Mouse (Mus musculus) midbrain, embryonic 12.5 days (tissue): ENCODE data around the gene Csf3. TPM values are rescaled to one million over a fixed set of nuclear protein-coding genes. Genes with fewer than 3 reads are reported as not detected.
"Not testable (repeated sequence)": the region's sequence is repeated elsewhere in the genome, so short reads cannot be mapped to it uniquely, and the experiment has no call there.

Experiments used
- ATAC-seq: fragments of 200-750 bp; cut with Nextera tagmentation; 2 replicates; pipeline ENCODE4 v1.8.0; 2017; ENCODE audit warnings: low read depth, moderate TSS enrichment, moderate library complexity; ENCODE audit not compliant: low FRiP score
- H3K27ac ChIP-seq: fragments of 300-500 bp; sonication (generic); replicated peaks from 2 replicates; pipeline ENCODE4 v1.5.1; 2016; ENCODE audit warnings: mild to moderate bottlenecking
- H3K27me3 ChIP-seq: fragments of 300-500 bp; sonication (generic); 2 replicates; pipeline ENCODE4 v1.6.1; 2016; ENCODE audit warnings: mild to moderate bottlenecking
- H3K36me3 ChIP-seq: fragments of 300-500 bp; sonication (generic); 2 replicates; pipeline ENCODE4 v1.6.1; 2016
- H3K4me1 ChIP-seq: fragments of 300-500 bp; sonication (generic); 2 replicates; pipeline ENCODE4 v1.6.1; 2016
- H3K4me2 ChIP-seq: fragments of 300-500 bp; sonication (generic); replicated peaks from 2 replicates; pipeline ENCODE4 v1.6.1; 2016; ENCODE audit warnings: mild to moderate bottlenecking, moderate library complexity
- H3K4me3 ChIP-seq: fragments of 300-500 bp; sonication (generic); 2 replicates; pipeline ENCODE4 v1.5.1; 2016; ENCODE audit warnings: mild to moderate bottlenecking
- H3K9ac ChIP-seq: fragments of 300-500 bp; sonication (generic); replicated peaks from 2 replicates; pipeline ENCODE4 v1.6.1; 2016; ENCODE audit warnings: mild to moderate bottlenecking, moderate library complexity
- H3K9me3 ChIP-seq: fragments of 300-500 bp; sonication (generic); 2 replicates; pipeline ENCODE4 v1.6.1; 2016; ENCODE audit warnings: mild to moderate bottlenecking
- WGBS: fragments of 180-500 bp; shearing (Covaris S2); methylation state at CpG from one replicate; pipeline ENCODE4 v1.1.7; 2016; 5-methylcytosine and 5-hydroxymethylcytosine counted together
- polyA plus RNA-seq: library from polyadenylated mRNA; unstranded; fragments of >200 nt; fragmentation: Nextera tagmentation; extraction: Ambion mirVana; gene quantifications from 2 replicates; pipeline ENCODE4 v1.2.1, GENCODE M21; 2016

Csf3 gene
- polyA plus RNA-seq, 1 experiment from 2014 or later, result not detected

- ATAC-seq, H3K9ac ChIP-seq, H3K27me3 ChIP-seq, H3K9me3 ChIP-seq, H3K4me3 ChIP-seq, H3K27ac ChIP-seq, H3K4me2 ChIP-seq, H3K36me3 ChIP-seq: not testable (repeated sequence)
- peaks cover 33% of the 10 kb centered on the region for H3K4me1 ChIP-seq
- WGBS, result 96% methylated on average over 2 of the region's 2 CpGs
Measured at GRCm38 (mm10) chr11:98737220-98737619, 36.2 kb downstream of the Csf3 start.

- ATAC-seq, result no peak
- Histone ChIP-seq H3K36me3 (no peaks in the 10 kb centered on the region), H3K4me1 (peaks cover 44% of the 10 kb centered on the region), H3K27ac (peak overlapping the region; percentile 73), H3K9me3 (no peaks in the 10 kb centered on the region), H3K4me2 (no peak overlapping the region), H3K4me3 (no peak overlapping the region), H3K9ac (no peak overlapping the region; the same call in 1 of the 2 replicates), H3K27me3 (no peaks in the 10 kb centered on the region)
- 16% methylated on average over 4 of the region's 4 CpGs for WGBS
Measured at GRCm38 (mm10) chr11:98738428-98738911, 37.4 kb downstream of the Csf3 start.

- no peak for ATAC-seq
- no peaks in the 10 kb centered on the region for H3K9me3 ChIP-seq
- no peaks in the 10 kb centered on the region for H3K27me3 ChIP-seq
- no peaks in the 10 kb centered on the region for H3K36me3 ChIP-seq
- H3K27ac ChIP-seq, result peak overlapping the region; percentile 73
- no peak overlapping the region for H3K4me3 ChIP-seq
- 55% methylated on average over 8 of the region's 9 CpGs for WGBS
- no peak overlapping the region for H3K4me2 ChIP-seq
- H3K4me1 ChIP-seq, result peaks cover 48% of the 10 kb centered on the region
- H3K9ac ChIP-seq, result no peak overlapping the region; the same call in 1 of the 2 replicates
Measured at GRCm38 (mm10) chr11:98738925-98739324, 37.9 kb downstream of the Csf3 start.

- H3K27ac ChIP-seq, result peak overlapping the region; percentile 99
- peak overlapping the region; percentile 83 for H3K4me3 ChIP-seq
- no peaks in the 10 kb centered on the region for H3K27me3 ChIP-seq
- H3K36me3 ChIP-seq, result no peaks in the 10 kb centered on the region
- 10% methylated on average over 8 of the region's 8 CpGs for WGBS
- peak overlapping the region; percentile 94 for H3K9ac ChIP-seq
- no peak; the same call in 1 of the 2 replicates for ATAC-seq
- peak overlapping the region; percentile 74 for H3K4me2 ChIP-seq
- H3K9me3 ChIP-seq, result no peaks in the 10 kb centered on the region
- peaks cover 59% of the 10 kb centered on the region for H3K4me1 ChIP-seq
Measured at GRCm38 (mm10) chr11:98740026-98740392, 38.9 kb downstream of the Csf3 start.

- peak; percentile 44 for ATAC-seq
- Histone ChIP-seq H3K4me1 (peaks cover 64% of the 10 kb centered on the region), H3K4me3 (peak within 1 kb of the TSS; percentile 83), H3K27ac (peak within 1 kb of the TSS; percentile 99), H3K27me3 (no peaks in the 10 kb centered on the region), H3K36me3 (no peaks in the 10 kb centered on the region), H3K9ac (peak within 1 kb of the TSS; percentile 94), H3K4me2 (peak within 1 kb of the TSS; percentile 74), H3K9me3 (no peaks in the 10 kb centered on the region)
- WGBS, result 0% methylated on average over 22 of the region's 22 CpGs
Measured at GRCm38 (mm10) chr11:98740393-98741050, 39.5 kb downstream of the Csf3 start, which contains the start of gene Thra. Gene Thra (plus strand): TSS chr11:98740638.

- Histone ChIP-seq H3K36me3 (no peaks in the 10 kb centered on the region), H3K4me3 (peak overlapping the region; percentile 83), H3K4me1 (peaks cover 71% of the 10 kb centered on the region), H3K4me2 (peak overlapping the region; percentile 74), H3K9ac (peak overlapping the region; percentile 94), H3K27me3 (no peaks in the 10 kb centered on the region), H3K27ac (peak overlapping the region; percentile 99), H3K9me3 (no peaks in the 10 kb centered on the region)
- no peak for ATAC-seq
- WGBS, result under 1% methylated on average over 17 of the region's 17 CpGs
Measured at GRCm38 (mm10) chr11:98741051-98741620, 40.1 kb downstream of the Csf3 start.

GRCm38 (mm10) chr11:98741622-98742396 is 40.7 kb downstream of the Csf3 start:
- Histone ChIP-seq H3K27ac (peak overlapping the region; percentile 99), H3K4me2 (peak overlapping the region; percentile 74), H3K4me1 (peaks cover 77% of the 10 kb centered on the region), H3K9ac (peak overlapping the region; percentile 94), H3K9me3 (no peaks in the 10 kb centered on the region), H3K27me3 (no peaks in the 10 kb centered on the region), H3K36me3 (no peaks in the 10 kb centered on the region), H3K4me3 (peak overlapping the region; percentile 83)
- peak; percentile 68 for ATAC-seq
- WGBS, result under 1% methylated on average over 47 of the region's 86 CpGs

GRCm38 (mm10) chr11:98742397-98743291 is 41.6 kb downstream of the Csf3 start:
- Histone ChIP-seq H3K9ac (peak overlapping the region; percentile 94), H3K4me1 (peaks cover 86% of the 10 kb centered on the region)
- ATAC-seq, result peak; percentile 16; the same call in 1 of the 2 replicates

GRCm38 (mm10) chr11:98743655-98744345 is 42.7 kb downstream of the Csf3 start:
- 2% methylated on average over 9 of the region's 9 CpGs for WGBS
- Histone ChIP-seq H3K36me3 (no peaks in the 10 kb centered on the region), H3K4me1 (peaks cover 90% of the 10 kb centered on the region), H3K27ac (peak overlapping the region; percentile 99), H3K27me3 (no peaks in the 10 kb centered on the region), H3K9ac (peak overlapping the region; percentile 94), H3K9me3 (no peaks in the 10 kb centered on the region), H3K4me2 (peak overlapping the region; percentile 74), H3K4me3 (peak overlapping the region; percentile 83)
- no peak for ATAC-seq

More at GRCm38 (mm10) chr11:98742397-98743291, 41.6 kb downstream of the Csf3 start:
- peak overlapping the region; percentile 83 for H3K4me3 ChIP-seq
- H3K27ac ChIP-seq, result peak overlapping the region; percentile 99
- H3K9me3 ChIP-seq, result no peaks in the 10 kb centered on the region
- no peaks in the 10 kb centered on the region for H3K36me3 ChIP-seq
- peak overlapping the region; percentile 74 for H3K4me2 ChIP-seq
- no peaks in the 10 kb centered on the region for H3K27me3 ChIP-seq
- WGBS, result 2% methylated on average over 20 of the region's 21 CpGs

GRCm38 (mm10) chr11:98744456-98745019 is 43.5 kb downstream of the Csf3 start:
- Histone ChIP-seq H3K27me3 (no peaks in the 10 kb centered on the region), H3K9me3 (no peaks in the 10 kb centered on the region), H3K9ac (peak overlapping the region; percentile 94), H3K36me3 (no peaks in the 10 kb centered on the region), H3K4me3 (peak overlapping the region; percentile 83), H3K27ac (peak overlapping the region; percentile 99), H3K4me2 (peak overlapping the region; percentile 74), H3K4me1 (peaks cover 91% of the 10 kb centered on the region)
- no peak for ATAC-seq
- 45% methylated on average over 7 of the region's 7 CpGs for WGBS
